Mouse (Mus musculus) lung, adult 2 months (tissue): ENCODE results near the gene Enah.

Experiments
- CTCF ChIP-seq: fragments of 200-500 bp; IDR thresholded peaks from 2 replicates; pipeline ENCODE4 v1.5.1; 2011; ENCODE audit warnings: mild to moderate bottlenecking, low read length, control low read depth; ENCODE audit not compliant: insufficient read depth
- POLR2A ChIP-seq: fragments of 200-500 bp; IDR thresholded peaks from 2 replicates; pipeline ENCODE4 v1.6.1; 2011; ENCODE audit warnings: low read depth, mild to moderate bottlenecking, control low read depth, low read length, borderline replicate concordance; ENCODE audit errors: extremely low read depth

DNA sequence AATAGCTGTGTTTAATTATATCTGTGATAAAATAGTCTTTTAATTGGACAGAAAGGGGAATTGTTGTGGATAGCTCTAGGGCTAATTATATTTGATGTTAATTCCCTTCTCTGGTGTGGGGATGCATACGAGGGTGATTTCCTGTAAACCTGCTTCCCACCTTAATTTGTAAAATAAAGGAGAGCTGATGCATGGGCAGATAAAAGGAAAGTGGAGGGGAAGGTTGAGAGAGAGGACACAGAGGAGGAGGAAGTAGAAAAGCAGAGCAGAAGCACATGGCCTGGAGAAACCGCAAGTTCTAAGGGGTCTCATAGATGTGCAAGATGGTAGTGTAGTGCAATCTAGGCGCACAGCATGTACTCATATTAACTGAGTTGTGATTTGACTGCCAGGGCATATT, 71.6 kb downstream of the Enah start:
- TF ChIP-seq CTCF, result no peak
- TF ChIP-seq POLR2A, result no peak
